Mouse (Mus musculus) testis, adult 2 months (tissue): ENCODE results near the gene Zdhhc12.

Experiments used
- CTCF ChIP-seq: fragments of 200-500 bp; IDR thresholded peaks from 2 replicates; pipeline ENCODE4 v1.5.1; 2012; ENCODE audit warnings: low read depth, mild to moderate bottlenecking, inconsistent platforms, low read length, moderate library complexity; ENCODE audit not compliant: control insufficient read depth, insufficient read depth, insufficient replicate concordance
- POLR2A ChIP-seq: fragments of 200-500 bp; IDR thresholded peaks from 2 replicates; pipeline ENCODE4 v1.6.1; 2012; ENCODE audit warnings: low read depth, mild to moderate bottlenecking, inconsistent platforms, low read length, moderate library complexity; ENCODE audit not compliant: control insufficient read depth

DNA sequence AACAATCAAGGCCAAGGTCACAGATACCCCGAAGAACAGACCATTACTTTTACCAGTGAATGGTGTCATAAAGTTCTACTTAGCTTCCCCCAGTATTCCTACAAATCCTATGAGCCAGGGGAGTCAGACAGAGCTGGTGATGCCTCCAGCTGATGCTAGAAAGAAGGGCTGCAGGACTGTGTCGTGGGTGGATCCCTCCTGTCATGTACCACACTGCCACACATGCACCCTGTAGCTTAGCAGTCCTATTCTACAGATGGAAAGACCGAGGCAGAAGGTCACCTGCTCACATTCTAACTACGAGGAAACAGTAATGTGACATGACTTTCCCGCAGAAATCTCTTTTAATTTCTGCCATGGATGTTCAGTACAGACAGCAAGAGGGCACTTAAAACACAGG lies 29.3 kb upstream of the Zdhhc12 start:
- TF ChIP-seq POLR2A (no peak), CTCF (no peak)
